Mouse (Mus musculus): ENCODE measurements around the gene 4930402H24Rik.
"Not testable (repeated sequence)": the region's sequence is repeated elsewhere in the genome, so short reads cannot be mapped to it uniquely, and the experiment has no call there.

The 4930402H24Rik gene

GRCm38 (mm10) chr2:130852964-130853363 lies 53.2 kb downstream of the 4930402H24Rik start:
- DNase-seq (ENCODE audit: low read depth, low spot score): no peak

DNA sequence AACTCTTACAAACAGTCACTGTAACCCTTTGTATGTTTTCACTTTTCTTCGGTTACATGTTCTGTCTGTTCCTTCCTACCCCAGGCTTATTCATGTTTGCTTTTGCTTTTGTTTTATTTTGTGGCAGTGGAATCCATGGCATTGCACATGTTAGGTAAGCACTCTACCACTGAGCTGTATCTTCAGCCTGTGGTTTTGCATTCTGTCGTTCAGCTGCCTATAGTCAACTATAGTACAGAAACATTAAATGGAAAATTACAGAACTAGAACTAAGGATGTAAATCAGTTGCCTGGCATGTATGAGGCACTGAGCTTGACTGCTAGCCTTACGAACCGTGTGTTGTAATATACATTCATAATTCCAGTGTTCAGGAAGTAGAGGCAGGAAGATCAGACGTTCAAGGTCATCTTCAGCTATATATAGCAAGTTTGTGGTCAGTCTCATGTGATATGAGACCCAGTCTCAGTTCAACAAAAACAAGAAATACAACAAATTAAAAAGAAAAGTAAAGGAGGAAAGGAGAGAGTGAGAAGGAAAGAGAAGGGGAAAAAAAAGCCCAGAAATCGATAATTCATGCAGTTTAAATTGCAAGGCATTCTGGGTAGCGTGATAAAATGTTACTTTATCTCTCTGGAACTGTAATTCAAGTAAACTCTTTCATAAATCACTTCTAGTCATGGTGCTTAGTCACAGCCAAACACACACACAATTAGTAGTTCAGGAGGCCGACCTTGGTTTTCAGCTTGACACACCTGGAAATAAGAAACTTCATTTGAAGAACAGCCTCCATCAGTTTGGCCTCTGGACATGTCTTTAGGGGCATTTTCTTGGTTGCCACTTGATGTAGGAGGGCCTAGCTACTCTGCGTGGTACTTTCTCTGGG lies 54.6 kb downstream of the 4930402H24Rik start:
- DNase-seq (ENCODE audit: low read depth, low spot score): no peak

DNA sequence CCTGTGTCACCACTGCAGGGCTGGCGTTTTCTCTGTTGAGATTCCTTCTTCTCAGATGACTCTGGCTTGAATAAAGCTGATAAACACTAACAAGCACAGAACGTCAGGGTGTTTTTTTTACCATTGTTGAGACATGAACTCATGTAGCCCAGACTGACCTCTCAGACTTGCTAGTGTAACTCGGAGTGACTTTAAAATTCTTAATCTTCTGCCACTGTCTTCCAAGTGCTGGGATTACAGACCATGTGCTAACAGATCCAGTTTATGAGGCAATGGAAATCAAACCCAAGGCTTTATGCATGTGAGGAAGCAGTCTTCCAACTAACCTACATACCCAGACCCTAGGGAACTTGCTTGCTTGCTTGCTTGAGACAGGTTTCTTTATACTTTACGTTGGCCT lies 56.5 kb downstream of the 4930402H24Rik start:
- no peak for DNase-seq (ENCODE audit: low read depth, low spot score)

GRCm38 (mm10) chr2:130848313-130848712 lies 57.9 kb downstream of the 4930402H24Rik start:
- no peak for DNase-seq (ENCODE audit: low read depth, low spot score)

DNA sequence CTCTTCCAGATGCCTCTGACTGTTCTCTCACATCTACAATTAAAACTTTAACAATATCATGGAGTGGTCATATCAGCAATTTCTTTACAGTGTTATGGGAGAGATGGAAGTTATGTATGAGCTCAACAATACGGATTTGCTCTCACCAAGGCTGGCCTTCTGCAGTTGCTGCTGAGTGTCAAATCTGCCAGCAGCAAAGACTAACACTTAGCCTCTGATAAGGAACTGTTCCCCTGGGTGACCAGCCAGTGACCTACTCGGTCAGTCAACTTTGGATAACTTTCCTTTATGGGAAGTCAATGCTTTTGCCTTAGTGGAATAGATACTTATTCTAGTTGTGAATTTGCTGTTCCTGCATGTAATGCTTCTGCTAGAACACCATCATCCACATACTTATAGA lies 62.6 kb downstream of the 4930402H24Rik start:
- no peak for DNase-seq (ENCODE audit: low read depth, low spot score)

GRCm38 (mm10) chr2:130840846-130841245 lies 65.4 kb downstream of the 4930402H24Rik start:
- peak; percentile 58 for DNase-seq (ENCODE audit: low read depth, low spot score)

DNA sequence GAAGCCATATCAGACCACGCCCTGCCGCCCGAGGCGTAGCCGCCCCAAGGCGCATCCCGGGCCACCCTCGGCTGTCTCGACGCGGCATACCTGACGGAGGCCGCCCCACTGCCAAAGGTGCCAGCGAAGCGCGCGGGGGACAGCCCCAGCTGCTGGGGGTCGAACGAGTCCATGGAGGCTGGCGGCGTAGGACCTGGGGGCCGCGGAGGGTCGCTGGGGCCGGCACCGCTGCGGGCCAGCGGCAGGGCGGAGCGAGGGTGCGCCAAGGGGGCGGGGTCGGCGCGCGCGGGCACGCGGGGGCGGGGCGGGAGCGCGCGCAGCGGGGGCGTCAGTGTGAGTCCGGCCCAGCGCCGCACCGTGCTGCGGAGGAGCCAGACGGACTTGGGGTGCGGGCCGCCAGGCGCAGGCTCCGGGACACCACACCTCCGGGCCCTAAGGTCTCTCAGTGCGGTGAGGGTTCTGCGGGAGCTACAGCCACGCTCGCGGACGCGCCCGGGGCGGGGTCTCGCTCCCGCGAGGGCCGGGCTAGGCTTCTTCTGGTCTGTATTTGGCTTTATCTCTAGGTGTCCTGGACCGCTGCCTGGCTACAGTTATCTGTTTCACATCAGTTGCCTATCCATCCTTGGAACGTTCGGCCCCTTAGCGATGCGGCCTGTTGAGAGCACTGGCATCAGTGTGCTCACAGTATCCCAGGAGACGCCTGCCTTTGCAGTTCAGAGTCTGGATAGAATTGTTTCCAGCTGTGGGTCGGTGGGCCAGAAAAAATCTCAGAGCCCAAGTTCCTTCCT lies 66.1 kb downstream of the 4930402H24Rik start:
- peak; percentile 69 for DNase-seq (ENCODE audit: low read depth, low spot score)

DNA sequence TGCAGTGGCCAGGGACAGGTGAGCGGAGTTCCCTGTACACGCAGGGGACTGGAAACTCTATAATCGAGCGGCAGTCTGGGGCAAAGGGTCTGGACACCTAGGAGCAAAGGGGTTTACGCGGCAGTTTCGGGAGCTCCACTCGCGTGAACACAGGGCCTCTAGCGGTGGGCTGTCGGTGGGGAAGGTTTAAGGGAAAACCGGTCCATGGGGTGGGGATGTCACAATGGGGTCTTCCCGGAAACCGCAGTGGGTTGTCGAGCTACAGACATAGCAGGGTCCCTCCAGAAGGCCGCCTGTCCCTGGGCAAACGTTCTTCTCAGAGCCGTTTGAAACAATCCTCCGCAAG lies 66.7 kb downstream of the 4930402H24Rik start:
- DNase-seq (ENCODE audit: low read depth, low spot score): no peak

DNA sequence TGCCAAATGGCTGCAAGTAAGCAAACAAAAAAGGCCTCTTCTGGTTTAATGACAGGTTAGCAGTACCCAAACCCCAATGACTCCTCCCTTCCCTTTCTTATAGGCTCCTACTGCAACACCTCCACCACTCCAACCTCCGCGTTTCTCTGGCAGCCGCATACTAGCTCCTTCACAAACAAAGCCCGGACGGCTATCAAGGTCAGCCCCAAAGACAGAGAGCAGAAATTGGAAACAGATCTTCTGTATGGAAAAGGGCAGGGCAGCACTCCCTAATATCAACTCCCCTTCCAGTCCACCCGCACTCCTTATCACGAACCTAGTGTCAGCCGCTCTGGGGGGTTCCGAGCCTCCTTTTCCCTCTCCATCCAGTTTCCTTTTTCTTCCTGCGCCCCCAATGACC lies 67.1 kb downstream of the 4930402H24Rik start:
- DNase-seq (ENCODE audit: low read depth, low spot score): no peak

GRCm38 (mm10) chr2:130838131-130838530 lies 68.1 kb downstream of the 4930402H24Rik start:
- DNase-seq (ENCODE audit: low read depth, low spot score): no peak

DNA sequence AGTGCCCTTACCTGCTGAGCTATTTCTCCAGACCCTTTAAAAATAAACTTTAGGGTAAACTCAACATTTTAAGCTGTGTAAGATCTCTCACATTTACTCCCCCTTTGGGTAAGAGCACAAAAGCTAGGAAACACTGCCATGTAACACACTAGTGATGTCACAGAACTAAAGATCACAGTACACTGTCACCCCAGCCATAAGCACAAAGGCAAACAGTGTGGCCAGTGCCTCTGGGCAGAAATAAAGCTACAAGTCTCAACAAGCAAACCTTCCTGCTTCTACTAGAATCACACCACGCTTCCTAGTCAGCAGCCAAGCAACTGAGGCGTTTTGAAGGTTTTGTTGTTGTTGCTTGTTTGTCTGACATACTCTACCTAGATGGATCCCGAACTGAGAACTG lies 72.5 kb downstream of the 4930402H24Rik start:
- DNase-seq (ENCODE audit: low read depth, low spot score): no peak

GRCm38 (mm10) chr2:130832582-130832981 lies 73.6 kb downstream of the 4930402H24Rik start:
- DNase-seq (ENCODE audit: low read depth, low spot score): no peak

- no peak for DNase-seq (ENCODE audit: low read depth, low spot score)
Measured at GRCm38 (mm10) chr2:130832012-130832411, 74.2 kb downstream of the 4930402H24Rik start.

GRCm38 (mm10) chr2:130830236-130830635 lies 76.0 kb downstream of the 4930402H24Rik start:
- DNase-seq (ENCODE audit: low read depth, low spot score): no peak

- no peak for DNase-seq (ENCODE audit: low read depth, low spot score)
Measured at GRCm38 (mm10) chr2:130829496-130829895, 76.7 kb downstream of the 4930402H24Rik start.

DNA sequence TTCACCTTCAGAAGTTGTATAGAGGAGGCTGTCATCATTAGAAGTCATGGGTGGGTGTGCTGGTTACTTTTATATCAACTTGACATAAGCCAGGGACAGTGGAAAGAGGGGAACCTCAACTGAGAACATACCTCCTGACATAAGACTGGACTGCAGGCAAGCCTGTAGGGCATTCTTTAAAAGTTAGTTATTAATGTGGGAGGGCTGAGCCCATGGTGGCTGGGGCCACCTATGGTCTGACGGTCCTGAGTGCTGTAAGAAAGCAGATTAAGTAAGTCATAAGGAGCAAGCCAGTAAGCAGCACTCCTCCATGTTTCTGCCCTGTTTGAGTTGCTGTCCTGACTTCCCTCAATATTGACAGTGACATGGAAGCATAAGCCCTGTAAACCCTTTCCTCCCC lies 77.5 kb downstream of the 4930402H24Rik start:
- no peak for DNase-seq (ENCODE audit: low read depth, low spot score)

GRCm38 (mm10) chr2:130828066-130828465 lies 78.1 kb downstream of the 4930402H24Rik start:
- not testable (repeated sequence) for DNase-seq (ENCODE audit: low read depth, low spot score)

DNA sequence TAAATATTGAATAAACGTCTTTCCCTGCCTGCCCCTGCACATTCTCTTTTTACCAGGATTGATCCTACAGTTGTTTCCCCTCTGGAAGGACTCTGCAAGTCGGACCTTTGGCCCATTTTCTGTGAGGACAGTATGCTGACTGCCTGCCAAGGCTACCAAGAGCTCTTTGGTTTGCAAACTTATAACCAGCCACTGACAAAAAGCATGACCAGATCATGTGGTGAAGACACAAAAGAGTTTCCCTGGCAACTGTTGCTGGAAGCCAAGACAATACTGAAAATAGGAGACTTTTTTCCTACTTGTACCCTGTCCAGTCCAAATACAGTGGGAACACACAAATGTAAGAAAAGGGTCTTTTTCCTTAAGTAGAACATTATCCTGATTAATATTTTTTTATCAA lies 78.8 kb downstream of the 4930402H24Rik start:
- DNase-seq (ENCODE audit: low read depth, low spot score): no peak

DNA sequence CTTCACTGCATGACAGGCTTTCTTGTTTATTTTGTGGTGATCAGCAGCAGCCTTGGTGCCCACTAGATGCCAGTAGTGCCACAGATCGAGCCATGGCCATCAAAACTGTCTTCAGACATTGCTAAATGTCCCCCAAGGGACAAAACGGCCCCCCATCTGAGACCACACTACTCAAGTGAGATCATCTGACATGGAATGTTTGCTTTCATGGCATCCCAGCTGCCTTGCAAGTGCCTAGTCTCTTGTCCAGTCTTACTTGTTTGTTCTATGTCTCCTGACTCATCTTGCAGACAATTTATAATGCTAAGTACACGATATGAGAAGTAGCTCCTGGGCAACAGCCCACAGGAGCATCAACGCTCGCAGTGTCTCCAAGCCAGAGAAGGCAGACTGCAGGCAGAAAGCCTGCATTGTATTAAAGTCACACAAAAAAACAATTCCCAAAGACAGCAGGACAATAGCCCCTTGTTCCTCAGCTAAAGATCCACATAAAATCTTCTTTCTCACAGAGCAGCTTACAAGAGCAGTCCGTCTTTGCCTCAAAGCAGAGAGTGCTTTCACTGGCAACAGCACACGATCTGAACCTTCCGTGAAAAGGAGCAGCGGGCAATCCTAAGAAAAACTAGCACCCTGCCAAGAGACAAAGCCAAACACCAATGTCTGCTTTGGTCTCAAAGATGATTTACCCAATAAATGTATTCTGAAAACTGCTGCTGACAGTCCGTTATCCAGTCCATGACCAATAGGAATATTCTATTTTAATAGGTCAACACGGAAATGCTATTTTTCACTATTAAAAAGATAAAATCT lies 87.2 kb downstream of the 4930402H24Rik start:
- DNase-seq (ENCODE audit: low read depth, low spot score): no peak

DNA sequence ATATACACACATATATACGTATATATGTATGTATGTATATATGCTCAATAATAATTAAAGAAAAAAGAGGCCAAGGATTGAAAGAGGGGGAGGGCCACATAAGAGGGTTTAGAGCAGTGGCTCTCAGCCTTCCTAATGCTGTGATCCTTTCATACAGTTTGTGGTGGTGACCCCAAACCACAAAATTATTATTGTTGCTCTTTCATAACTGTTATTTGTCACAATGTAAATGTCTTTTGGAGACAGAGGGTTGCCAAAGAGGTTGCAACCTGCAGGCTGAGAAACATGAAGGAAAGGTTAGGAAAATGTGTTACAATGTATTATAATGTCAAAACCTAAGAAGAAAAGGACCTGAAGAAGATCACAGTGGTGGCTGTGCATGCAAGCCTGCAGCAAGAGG lies 88.3 kb downstream of the 4930402H24Rik start:
- DNase-seq (ENCODE audit: low read depth, low spot score): no peak

- no peak for DNase-seq (ENCODE audit: low read depth, low spot score)
Measured at GRCm38 (mm10) chr2:130816205-130816604, 90.0 kb downstream of the 4930402H24Rik start.

- no peak for DNase-seq (ENCODE audit: low read depth, low spot score)
Measured at GRCm38 (mm10) chr2:130814492-130814891, 91.7 kb downstream of the 4930402H24Rik start.

Data from embryo, embryonic 11.5 days (tissue).